ENCODE assay signal across 8 mouse cellular contexts in genomic region chr5:24578109-24578963, GRCm38 (mm10). TPM values are rescaled to one million over a fixed set of nuclear protein-coding genes. Genes with fewer than 3 reads are reported as not detected.
DNase-seq lines count a peak whose midpoint lies in the region; ATAC-seq and TF ChIP-seq lines count a peak whose summit lies in the region.

No protein-coding gene starts in this region.

- TF ChIP-seq POLR2A in CH12.LX (IDR thresholded peaks at IDR 0.05; ENCODE audit: low read depth, low read length) = no peak

- intact Hi-C loops in heart, postnatal 10 days (cut with DNase I) = no loop called here

- ATAC-seq in forebrain, postnatal 0 days = no peak
- ATAC-seq in liver, embryonic 16.5 days (ENCODE audit: low read depth) = no peak

- H3K79me2 ChIP-seq in CH12.LX (replicated peaks; ENCODE audit: control insufficient read depth, extremely low read depth, insufficient read depth, poor library complexity, severe bottlenecking) = peaks cover 20% of the 10 kb centered on the region

- H3K36me3 ChIP-seq in CH12.LX (replicated peaks in 1 of 2; ENCODE audit: control insufficient read depth in 1 of 2, insufficient read depth in 1 of 2, low read length in 1 of 2) = peaks cover 20 to 24% of the 10 kb centered on the region in 2 experiments
- H3K36me3 ChIP-seq in forebrain, postnatal 0 days (ENCODE audit: insufficient read depth) = peaks cover 16% of the 10 kb centered on the region
- H3K36me3 ChIP-seq in liver, embryonic 16.5 days (ENCODE audit: control insufficient read depth, insufficient read depth) = peaks cover 6% of the 10 kb centered on the region; the same call in 1 of the 2 replicates

- no peaks in the 10 kb centered on the region for H3K27me3 ChIP-seq in CH12.LX (replicated peaks)
- H3K27me3 ChIP-seq in forebrain, postnatal 0 days (ENCODE audit: insufficient read depth, low read length) = no peaks in the 10 kb centered on the region
- H3K27me3 ChIP-seq in liver, embryonic 16.5 days (ENCODE audit: control insufficient read depth, insufficient read depth, low read depth, low read length) = no peaks in the 10 kb centered on the region

- peak; percentile 91 for DNase-seq in heart, adult 11 months
- no peak for DNase-seq in heart, postnatal 10 days
- DNase-seq in CH12.LX (ENCODE audit: extremely low read depth) = no peak
- no peak for DNase-seq in forebrain, postnatal 0 days
- DNase-seq in urinary bladder, postnatal 4 days (ENCODE audit: low spot score in 2 of 2) = no peak
- no peak for DNase-seq in right cerebral cortex, postnatal 36 days (ENCODE audit: low spot score in 2 of 2)
- no peak for DNase-seq in spleen, postnatal 14 days (ENCODE audit: low spot score in 2 of 2)

- peak overlapping the region; percentile 77 for H3K9ac ChIP-seq in CH12.LX (ENCODE audit: insufficient read depth, low read depth)
- peak overlapping the region; percentile 25; the same call in 1 of the 2 replicates for H3K9ac ChIP-seq in forebrain, postnatal 0 days
- peak overlapping the region; percentile 65 for H3K9ac ChIP-seq in liver, embryonic 16.5 days (ENCODE audit: low read depth, low read length)

- peak overlapping the region; percentile 63 to 91 (median 77) for H3K4me3 ChIP-seq in CH12.LX (replicated peaks in 1 of 3; ENCODE audit: low read depth in 2 of 3, low read length in 2 of 3, poor library complexity in 1 of 3)
- peak overlapping the region; percentile 56 for H3K4me3 ChIP-seq in forebrain, postnatal 0 days (ENCODE audit: low read depth, low read length)
- peak overlapping the region; percentile 88 for H3K4me3 ChIP-seq in liver, embryonic 16.5 days (ENCODE audit: low read depth, low read length)

- dilution Hi-C loops in CH12.LX (cut with MboI; ENCODE audit: extremely low pct_ligation_motif_present, extremely low pct_unique_long_range_greater_than_20kb, low sequenced_read_pairs) = no loop called here

- peak overlapping the region; percentile 98 for H3K4me2 ChIP-seq in CH12.LX (ENCODE audit: insufficient read depth, low read depth, poor library complexity, severe bottlenecking)
- peak overlapping the region; percentile 64 for H3K4me2 ChIP-seq in forebrain, postnatal 0 days (ENCODE audit: low read depth)
- peak overlapping the region; percentile 95 for H3K4me2 ChIP-seq in liver, embryonic 16.5 days (ENCODE audit: low read depth, low read length)

- 70% methylated on average over 6 of the region's 6 CpGs for WGBS in forebrain, postnatal 0 days
- 25% methylated on average over 6 of the region's 6 CpGs for WGBS in liver, embryonic 16.5 days (ENCODE audit: insufficient replicate concordance)

- H3K27ac ChIP-seq in CH12.LX (ENCODE audit: insufficient read depth, low read depth) = no peak overlapping the region; the same call in 1 of the 2 replicates
- no peak overlapping the region for H3K27ac ChIP-seq in forebrain, postnatal 0 days (ENCODE audit: low read depth, low read length)
- peak overlapping the region; percentile 58 for H3K27ac ChIP-seq in liver, embryonic 16.5 days (ENCODE audit: low read length)

- TF ChIP-seq CTCF in CH12.LX (conservative IDR thresholded peaks at IDR 0.05 in 1 of 2, IDR thresholded peaks at IDR 0.05 in 1 of 2; ENCODE audit: low read depth in 2 of 2, low read length in 2 of 2) = peak in 1 of 2 experiments; percentile 53; a peak in 2 of 4 replicates
- TF ChIP-seq CTCF in forebrain, postnatal 0 days (IDR thresholded peaks at IDR 0.05; ENCODE audit: low read depth) = no peak; the same call in 1 of the 2 replicates

- H3K4me1 ChIP-seq in CH12.LX (ENCODE audit: control insufficient read depth in 1 of 2, insufficient read depth in 2 of 2) = peaks cover 0 to 25% of the 10 kb centered on the region in 2 experiments; a peak in 3 of 4 replicates
- H3K4me1 ChIP-seq in forebrain, postnatal 0 days (ENCODE audit: insufficient read depth) = peaks cover 8% of the 10 kb centered on the region; the same call in 1 of the 2 replicates
- H3K4me1 ChIP-seq in liver, embryonic 16.5 days (ENCODE audit: control insufficient read depth, low read depth, low read length) = peaks cover 14% of the 10 kb centered on the region; the same call in 1 of the 2 replicates

- in situ Hi-C loops in CH12.LX (cut with MboI; ENCODE audit: low pct_ligation_motif_present, low pct_unique_long_range_greater_than_20kb, low sequenced_read_pairs) = no loop called here

- TF ChIP-seq EP300 in CH12.LX (IDR thresholded peaks at IDR 0.05; ENCODE audit: low read length) = no peak

- H3K9me3 ChIP-seq in CH12.LX (replicated peaks; ENCODE audit: low read length) = no peaks in the 10 kb centered on the region
- no peaks in the 10 kb centered on the region for H3K9me3 ChIP-seq in forebrain, postnatal 0 days (ENCODE audit: low read length)
- H3K9me3 ChIP-seq in liver, embryonic 16.5 days (replicated peaks; ENCODE audit: control insufficient read depth, low read length) = no peaks in the 10 kb centered on the region

- TF ChIP-seq RAD21 in CH12.LX (IDR thresholded peaks at IDR 0.05; ENCODE audit: low read depth, low read length) = no peak

TF ChIP-seq in CH12.LX, 34 proteins besides CTCF, POLR2A, EP300 and RAD21:
- TF ChIP-seq MEF2A (IDR thresholded peaks at IDR 0.05; ENCODE audit: borderline replicate concordance, low read depth, low read length) = no peak
- no peak for TF ChIP-seq MAZ (IDR thresholded peaks at IDR 0.05; ENCODE audit: low read depth, low read length)
- TF ChIP-seq IRF4 (IDR thresholded peaks at IDR 0.05; ENCODE audit: low read depth, low read length) = no peak
- TF ChIP-seq ZC3H11A (IDR thresholded peaks at IDR 0.05; ENCODE audit: low read depth, low read length) = no peak
- TF ChIP-seq SMC3 (IDR thresholded peaks at IDR 0.05; ENCODE audit: low read depth, low read length) = no peak
- TF ChIP-seq JUN (IDR thresholded peaks at IDR 0.05; ENCODE audit: insufficient read depth, low read depth, low read length) = no peak
- no peak for TF ChIP-seq UBTF (IDR thresholded peaks at IDR 0.05; ENCODE audit: low read depth, low read length)
- TF ChIP-seq MXI1 (IDR thresholded peaks at IDR 0.05; ENCODE audit: low read depth, low read length) = no peak
- no peak for TF ChIP-seq JUND (conservative IDR thresholded peaks at IDR 0.05; ENCODE audit: low read depth, low read length)
- no peak for TF ChIP-seq TBP (conservative IDR thresholded peaks at IDR 0.05; ENCODE audit: low read depth, low read length)
- TF ChIP-seq CHD1 (IDR thresholded peaks at IDR 0.05; ENCODE audit: low read depth, low read length) = no peak
- TF ChIP-seq PAX5 (IDR thresholded peaks at IDR 0.05; ENCODE audit: low read length) = no peak
- no peak for TF ChIP-seq USF2 (conservative IDR thresholded peaks at IDR 0.05; ENCODE audit: low read depth, low read length)
- no peak for TF ChIP-seq MAFK (IDR thresholded peaks at IDR 0.05; ENCODE audit: insufficient replicate concordance, low read length)
- no peak for TF ChIP-seq BHLHE40 (IDR thresholded peaks at IDR 0.05; ENCODE audit: low read depth, low read length)
- no peak for TF ChIP-seq USF1 (IDR thresholded peaks at IDR 0.05; ENCODE audit: low read depth, low read length)

RNA-seq across cellular contexts. Expression of gene Abcf2, which starts 1.1 kb away (rescaled TPM):
- total RNA-seq in heart, postnatal 10 days (2021) = 10 to 100 TPM; 44.2 to 47.5 TPM
- total RNA-seq in CH12.LX (2012; rRNA removed) (118 and 152 TPM in 2 replicates), CH12.LX (2014; rRNA removed) (162 and 169 TPM in 2 replicates)
- polyA plus RNA-seq in CH12.LX (2012; ENCODE audit: insufficient read length, low read depth) = 160 and 162 TPM in 2 replicates
- total RNA-seq in forebrain, postnatal 0 days (2014; rRNA removed) = 59.8 and 66.2 TPM in 2 replicates
- 73.7 and 80.8 TPM in 2 replicates for polyA plus RNA-seq in forebrain, postnatal 0 days (2015; fragmentation: Nextera tagmentation; extraction: Ambion mirVana)
- 36.2 and 36.9 TPM in 2 replicates for polyA plus RNA-seq in liver, embryonic 16.5 days (2015; fragmentation: Nextera tagmentation; extraction: Ambion mirVana)

RNA-seq across cellular contexts. Expression of gene Chpf2, which starts 8.2 kb away (rescaled TPM):
- 10 to 100 TPM; 19.4 to 19.8 TPM for total RNA-seq in heart, postnatal 10 days (2021)
- total RNA-seq in CH12.LX (2012; rRNA removed) (20.4 and 25.5 TPM in 2 replicates), CH12.LX (2014; rRNA removed) (11.2 and 11.9 TPM in 2 replicates)
- 22.8 and 26.9 TPM in 2 replicates for polyA plus RNA-seq in CH12.LX (2012; ENCODE audit: insufficient read length, low read depth)
- 25.0 and 33.5 TPM in 2 replicates for total RNA-seq in forebrain, postnatal 0 days (2014; rRNA removed)
- 18.7 and 21.3 TPM in 2 replicates for polyA plus RNA-seq in forebrain, postnatal 0 days (2015; fragmentation: Nextera tagmentation; extraction: Ambion mirVana)
- 10.7 and 11.3 TPM in 2 replicates for polyA plus RNA-seq in liver, embryonic 16.5 days (2015; fragmentation: Nextera tagmentation; extraction: Ambion mirVana)

RNA-seq across cellular contexts. Expression of gene 4931409K22Rik, which starts 21.7 kb away (rescaled TPM):
- not detected for total RNA-seq in heart, postnatal 10 days (2021)
- not detected in 2 replicates for total RNA-seq in CH12.LX (2012; rRNA removed)
- total RNA-seq in CH12.LX (2014; rRNA removed) = not detected in 2 replicates
- polyA plus RNA-seq in CH12.LX (2012; ENCODE audit: insufficient read length, low read depth) = not detected in 2 replicates
- total RNA-seq in forebrain, postnatal 0 days (2014; rRNA removed) = not detected in 2 replicates
- 0.11 TPM in 1 of 2 replicates, not detected in the other for polyA plus RNA-seq in forebrain, postnatal 0 days (2015; fragmentation: Nextera tagmentation; extraction: Ambion mirVana)
- polyA plus RNA-seq in liver, embryonic 16.5 days (2015; fragmentation: Nextera tagmentation; extraction: Ambion mirVana) = not detected in 2 replicates

RNA-seq across cellular contexts. Expression of gene Asb10, which starts 37.6 kb away (rescaled TPM):
- 10 to 100 TPM; 41.9 to 47.0 TPM for total RNA-seq in heart, postnatal 10 days (2021)
- not detected in 2 replicates for total RNA-seq in CH12.LX (2012; rRNA removed)
- not detected in 2 replicates for total RNA-seq in CH12.LX (2014; rRNA removed)
- not detected in 2 replicates for polyA plus RNA-seq in CH12.LX (2012; ENCODE audit: insufficient read length, low read depth)
- total RNA-seq in forebrain, postnatal 0 days (2014; rRNA removed) = 0.43 TPM in 1 of 2 replicates, not detected in the other
- polyA plus RNA-seq in forebrain, postnatal 0 days (2015; fragmentation: Nextera tagmentation; extraction: Ambion mirVana) = 0.21 and 0.22 TPM in 2 replicates
- polyA plus RNA-seq in liver, embryonic 16.5 days (2015; fragmentation: Nextera tagmentation; extraction: Ambion mirVana) = 0.07 TPM in 1 of 2 replicates, not detected in the other

RNA-seq across cellular contexts. Expression of gene Smarcd3, which starts 45.9 kb away (rescaled TPM):
- 10 to 100 TPM; 61.4 to 67.8 TPM for total RNA-seq in heart, postnatal 10 days (2021)
- total RNA-seq in CH12.LX (2012; rRNA removed) (1.3 and 1.5 TPM in 2 replicates), CH12.LX (2014; rRNA removed) (not detected in 2 replicates)
- polyA plus RNA-seq in CH12.LX (2012; ENCODE audit: insufficient read length, low read depth) = 2.2 and 2.8 TPM in 2 replicates
- 265 and 272 TPM in 2 replicates for total RNA-seq in forebrain, postnatal 0 days (2014; rRNA removed)
- 162 and 168 TPM in 2 replicates for polyA plus RNA-seq in forebrain, postnatal 0 days (2015; fragmentation: Nextera tagmentation; extraction: Ambion mirVana)
- polyA plus RNA-seq in liver, embryonic 16.5 days (2015; fragmentation: Nextera tagmentation; extraction: Ambion mirVana) = 0.55 and 1.3 TPM in 2 replicates

Comparison
In these comparisons a context has a peak if more than half of its experiments do, and no peak if none do; other contexts are left out.
1. H3K9ac ChIP-seq: peak in every context shown above with its lines; median percentile 77 in CH12.LX; 65 in liver, embryonic 16.5 days; 25 in forebrain, postnatal 0 days.